Mouse (Mus musculus): ENCODE data around the gene Ccl6.

DNA sequence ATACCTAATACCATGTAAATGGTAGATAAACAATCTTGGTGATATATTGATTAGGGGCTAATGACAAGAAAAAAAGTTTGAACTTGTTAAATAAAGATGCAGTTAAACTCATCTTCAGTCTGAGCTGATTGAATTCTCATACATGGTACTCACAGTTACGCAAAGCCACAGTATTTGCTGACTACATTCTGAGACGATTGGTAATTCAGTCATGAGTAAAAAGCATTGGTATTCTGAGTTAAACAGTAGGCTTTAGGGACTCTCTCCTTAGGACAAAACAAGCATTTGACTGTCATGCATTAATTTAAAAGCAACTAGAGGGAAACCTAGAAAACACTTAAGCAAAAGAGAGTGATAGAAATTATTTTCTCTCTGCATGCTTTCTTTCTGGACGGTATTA lies 30.7 kb upstream of the Ccl6 start:
- TF ChIP-seq POLR2A (IDR thresholded peaks at IDR 0.05; ENCODE audit: low read depth, low read length), result no peak
- no peak for TF ChIP-seq CTCF (conservative IDR thresholded peaks at IDR 0.05; ENCODE audit: insufficient read depth, insufficient read length, low read depth, low read length)
